ENCODE assay signal across 8 mouse cellular contexts in the genomic region with DNA sequence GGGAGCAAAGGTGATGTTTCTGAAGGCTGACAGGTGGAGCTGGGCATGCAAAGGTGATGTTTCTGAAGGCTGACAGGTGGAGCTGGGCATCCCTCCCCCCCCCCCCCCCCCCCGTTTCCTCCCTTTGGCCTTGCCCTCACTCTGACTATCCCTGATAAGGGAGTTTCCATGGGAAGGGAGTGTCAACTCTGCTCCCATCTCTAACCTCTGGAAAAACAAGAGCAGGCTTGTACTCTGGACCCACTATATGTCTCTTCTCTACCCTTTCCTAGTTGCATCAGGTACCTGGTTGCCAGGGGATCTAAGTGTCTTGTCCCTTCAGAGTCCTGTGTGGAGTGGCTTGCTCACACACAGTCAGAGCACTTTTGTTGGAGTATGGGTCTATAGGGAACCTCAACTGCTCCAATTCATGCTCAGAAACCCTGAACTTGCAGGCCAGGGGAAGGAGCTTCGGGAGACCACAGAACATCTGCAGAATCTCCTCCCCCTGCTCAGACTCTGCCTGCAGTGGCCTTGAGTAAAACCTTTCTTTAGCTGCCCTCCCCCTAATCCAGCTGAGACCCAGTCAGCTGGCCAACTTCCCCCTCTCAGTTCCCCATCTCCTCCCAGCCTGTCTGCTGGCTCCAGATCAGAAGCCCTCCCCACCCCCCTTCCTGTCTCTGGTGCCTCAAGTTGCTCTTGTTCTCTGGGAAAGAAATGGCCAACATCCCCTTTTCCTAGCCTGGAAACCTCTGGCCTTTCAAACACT. TPM values are rescaled to one million over a fixed set of nuclear protein-coding genes. Genes with fewer than 3 reads are reported as not detected.
DNase-seq lines count a peak whose midpoint lies in the region; ATAC-seq and TF ChIP-seq lines count a peak whose summit lies in the region.

No protein-coding gene starts in this region.

- H3K36me3 ChIP-seq in hindbrain, embryonic 16.5 days (ENCODE audit: control insufficient read depth, insufficient read depth, low read length) = peaks cover 6% of the 10 kb centered on the region; the same call in 1 of the 2 replicates
- peaks cover 9% of the 10 kb centered on the region for H3K36me3 ChIP-seq in limb, embryonic 15.5 days
- H3K36me3 ChIP-seq in midbrain, embryonic 15.5 days (replicated peaks) = no peaks in the 10 kb centered on the region
- H3K36me3 ChIP-seq in stomach, postnatal 0 days (ENCODE audit: control insufficient read depth, insufficient read depth, low read length) = no peaks in the 10 kb centered on the region; the same call in 1 of the 2 replicates

- H3K4me3 ChIP-seq in hindbrain, embryonic 16.5 days (ENCODE audit: low read length) = peak overlapping the region; percentile 98
- peak overlapping the region; percentile 92 for H3K4me3 ChIP-seq in limb, embryonic 15.5 days
- peak overlapping the region; percentile 91 for H3K4me3 ChIP-seq in midbrain, embryonic 15.5 days
- H3K4me3 ChIP-seq in stomach, postnatal 0 days (ENCODE audit: low read depth, low read length) = peak overlapping the region; percentile 76

- TF ChIP-seq EP300 in stomach, postnatal 0 days (optimal IDR thresholded peaks at IDR 0.05) = no peak

- no peak for ATAC-seq in hindbrain, embryonic 16.5 days
- ATAC-seq in limb, embryonic 15.5 days (ENCODE audit: insufficient number of reproducible peaks, low FRiP score, low TSS enrichment, low read depth) = no peak
- ATAC-seq in midbrain, embryonic 15.5 days (replicated peaks) = peak; percentile 0; the same call in 1 of the 2 replicates
- ATAC-seq in stomach, postnatal 0 days (ENCODE audit: low FRiP score, low TSS enrichment) = no peak

- H3K4me1 ChIP-seq in hindbrain, embryonic 16.5 days (ENCODE audit: control insufficient read depth, insufficient read depth, low read depth, low read length) = peaks cover 19% of the 10 kb centered on the region
- peaks cover 23% of the 10 kb centered on the region for H3K4me1 ChIP-seq in limb, embryonic 15.5 days
- H3K4me1 ChIP-seq in midbrain, embryonic 15.5 days = peaks cover 22% of the 10 kb centered on the region
- H3K4me1 ChIP-seq in stomach, postnatal 0 days (replicated peaks; ENCODE audit: control insufficient read depth, insufficient read depth) = peaks cover 6% of the 10 kb centered on the region; the same call in 1 of the 2 replicates

- H3K9me3 ChIP-seq in hindbrain, embryonic 16.5 days (ENCODE audit: control insufficient read depth, low read length) = no peaks in the 10 kb centered on the region
- H3K9me3 ChIP-seq in limb, embryonic 15.5 days = no peaks in the 10 kb centered on the region
- H3K9me3 ChIP-seq in midbrain, embryonic 15.5 days = no peaks in the 10 kb centered on the region
- no peaks in the 10 kb centered on the region for H3K9me3 ChIP-seq in stomach, postnatal 0 days (ENCODE audit: control insufficient read depth, low read length)

- intact Hi-C loops in gastrocnemius, postnatal 14 days (cut with DNase I; ENCODE audit: low total_unique reads) = no loop called here

- no peaks in the 10 kb centered on the region for H3K27me3 ChIP-seq in hindbrain, embryonic 16.5 days (replicated peaks; ENCODE audit: control insufficient read depth, insufficient read depth, low read length)
- no peaks in the 10 kb centered on the region for H3K27me3 ChIP-seq in limb, embryonic 15.5 days
- H3K27me3 ChIP-seq in midbrain, embryonic 15.5 days (replicated peaks) = no peaks in the 10 kb centered on the region
- H3K27me3 ChIP-seq in stomach, postnatal 0 days (ENCODE audit: control insufficient read depth, insufficient read depth, low read length) = no peaks in the 10 kb centered on the region

- 15% methylated on average over 1 of the region's 2 CpGs for WGBS in hindbrain, embryonic 16.5 days
- WGBS in limb, embryonic 15.5 days = 9% methylated on average over 2 of the region's 2 CpGs
- WGBS in midbrain, embryonic 15.5 days = 4% methylated on average over 2 of the region's 2 CpGs
- 6% methylated on average over 2 of the region's 2 CpGs for WGBS in stomach, postnatal 0 days

- H3K4me2 ChIP-seq in hindbrain, embryonic 16.5 days (ENCODE audit: low read length) = peak overlapping the region; percentile 92
- H3K4me2 ChIP-seq in limb, embryonic 15.5 days = peak overlapping the region; percentile 88
- H3K4me2 ChIP-seq in midbrain, embryonic 15.5 days = peak overlapping the region; percentile 90
- peak overlapping the region; percentile 90 for H3K4me2 ChIP-seq in stomach, postnatal 0 days (replicated peaks; ENCODE audit: low read depth)

- peak overlapping the region; percentile 67 for H3K27ac ChIP-seq in hindbrain, embryonic 16.5 days (ENCODE audit: low read depth, low read length)
- peak overlapping the region; percentile 89 for H3K27ac ChIP-seq in limb, embryonic 15.5 days
- H3K27ac ChIP-seq in midbrain, embryonic 15.5 days = peak overlapping the region; percentile 92; the same call in 1 of the 2 replicates
- peak overlapping the region; percentile 93 for H3K27ac ChIP-seq in stomach, postnatal 0 days (replicated peaks)

- DNase-seq in frontal cortex, postnatal 10 days (ENCODE audit: low spot score in 2 of 2) = peak; percentile 66 to 75
- no peak for DNase-seq in frontal cortex, postnatal 25 days (ENCODE audit: low spot score in 2 of 2)
- peak; percentile 77 for DNase-seq in brain, embryonic 14.5 days (ENCODE audit: low read depth)
- peak; percentile 74 for DNase-seq in gastrocnemius, postnatal 14 days
- DNase-seq in stomach, postnatal 0 days (ENCODE audit: low spot score) = peak; percentile 38

- no peak for TF ChIP-seq POLR2A in brain, embryonic 14.5 days (IDR thresholded peaks at IDR 0.05; ENCODE audit: borderline replicate concordance, extremely low read depth, insufficient read depth, insufficient read length, poor library complexity, severe bottlenecking)

- peak overlapping the region; percentile 91 for H3K9ac ChIP-seq in hindbrain, embryonic 16.5 days (ENCODE audit: low read depth, low read length)
- H3K9ac ChIP-seq in limb, embryonic 15.5 days = 0 out of 2 replicates have a peak overlapping the region, but pooled peaks have one; percentile 10
- peak overlapping the region; percentile 92; the same call in 1 of the 2 replicates for H3K9ac ChIP-seq in midbrain, embryonic 15.5 days
- H3K9ac ChIP-seq in stomach, postnatal 0 days (ENCODE audit: low read length) = peak overlapping the region; percentile 41; the same call in 1 of the 2 replicates

- no peak for TF ChIP-seq CTCF in brain, embryonic 14.5 days (IDR thresholded peaks at IDR 0.05; ENCODE audit: borderline replicate concordance, extremely low read depth, insufficient read depth, insufficient read length)
- no peak for TF ChIP-seq CTCF in stomach, postnatal 0 days (IDR thresholded peaks at IDR 0.05; ENCODE audit: low read depth)

RNA-seq across cellular contexts. Expression of gene Tmem86a, which starts 1.2 kb away (rescaled TPM):
- 17.4 and 22.6 TPM in 2 replicates for polyA plus RNA-seq in brain, embryonic 14.5 days (2012; rRNA removed)
- 1 to 10 TPM; 7.2 to 8.1 TPM for total RNA-seq in gastrocnemius, postnatal 14 days (2021)
- 25.9 and 27.3 TPM in 2 replicates for polyA plus RNA-seq in hindbrain, embryonic 16.5 days (2015; fragmentation: Nextera tagmentation; extraction: Ambion mirVana)
- polyA plus RNA-seq in limb, embryonic 15.5 days (2015; fragmentation: Nextera tagmentation; extraction: Ambion mirVana) = 25.5 and 27.2 TPM in 2 replicates
- polyA plus RNA-seq in midbrain, embryonic 15.5 days (2015; fragmentation: Nextera tagmentation; extraction: Ambion mirVana) = 28.3 and 29.3 TPM in 2 replicates
- 21.1 and 22.7 TPM in 2 replicates for polyA plus RNA-seq in stomach, postnatal 0 days (2015; fragmentation: Nextera tagmentation; extraction: Ambion mirVana)

RNA-seq across cellular contexts. Expression of gene Spty2d1, which starts 43.4 kb away (rescaled TPM):
- polyA plus RNA-seq in brain, embryonic 14.5 days (2012; rRNA removed) = 5.4 and 6.2 TPM in 2 replicates
- 1 to 10 TPM; 6.0 to 7.2 TPM for total RNA-seq in gastrocnemius, postnatal 14 days (2021)
- polyA plus RNA-seq in hindbrain, embryonic 16.5 days (2015; fragmentation: Nextera tagmentation; extraction: Ambion mirVana) = 7.4 and 8.0 TPM in 2 replicates
- 23.3 and 23.9 TPM in 2 replicates for polyA plus RNA-seq in limb, embryonic 15.5 days (2015; fragmentation: Nextera tagmentation; extraction: Ambion mirVana)
- 7.1 and 8.1 TPM in 2 replicates for polyA plus RNA-seq in midbrain, embryonic 15.5 days (2015; fragmentation: Nextera tagmentation; extraction: Ambion mirVana)
- polyA plus RNA-seq in stomach, postnatal 0 days (2015; fragmentation: Nextera tagmentation; extraction: Ambion mirVana) = 11.0 and 11.8 TPM in 2 replicates

Comparison
In these comparisons a context has a peak if more than half of its experiments do, and no peak if none do; other contexts are left out.
1. DNase-seq: peak in frontal cortex, postnatal 10 days (2 of 2), brain, embryonic 14.5 days (single experiment), gastrocnemius, postnatal 14 days (single experiment) and stomach, postnatal 0 days (single experiment); none in frontal cortex, postnatal 25 days (0 of 2).
2. H3K9ac ChIP-seq: peak in every context shown above with its lines; median percentile 92 in midbrain, embryonic 15.5 days; 91 in hindbrain, embryonic 16.5 days; 41 in stomach, postnatal 0 days; 10 in limb, embryonic 15.5 days.
3. Peak in every context shown above with its lines, with median percentiles within 50 percentile points of each other: H3K27ac ChIP-seq, H3K4me2 ChIP-seq and H3K4me3 ChIP-seq.